Mouse (Mus musculus): ENCODE data around the gene Angptl7.

Gene Angptl7

DNA sequence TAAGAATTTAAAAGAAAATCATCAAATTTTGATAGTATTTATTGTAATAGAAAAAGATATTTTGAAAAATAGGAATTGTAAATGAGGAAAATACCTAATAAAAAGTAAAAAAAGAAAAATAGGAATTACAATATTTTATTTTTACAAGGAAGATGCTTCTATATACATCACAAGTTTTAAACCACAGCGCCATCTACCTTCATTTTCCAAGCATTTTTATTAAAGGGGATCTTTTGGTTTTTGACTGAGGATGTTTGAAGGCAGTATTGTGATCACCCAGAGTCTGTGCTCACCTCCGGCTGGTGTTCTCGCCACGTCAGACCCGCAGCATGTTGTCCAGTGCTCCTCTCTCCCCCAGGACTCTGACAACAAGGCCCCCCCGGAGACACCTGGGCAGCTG lies 5.1 kb downstream of the Angptl7 start:
- DNase-seq, result no peak

DNA sequence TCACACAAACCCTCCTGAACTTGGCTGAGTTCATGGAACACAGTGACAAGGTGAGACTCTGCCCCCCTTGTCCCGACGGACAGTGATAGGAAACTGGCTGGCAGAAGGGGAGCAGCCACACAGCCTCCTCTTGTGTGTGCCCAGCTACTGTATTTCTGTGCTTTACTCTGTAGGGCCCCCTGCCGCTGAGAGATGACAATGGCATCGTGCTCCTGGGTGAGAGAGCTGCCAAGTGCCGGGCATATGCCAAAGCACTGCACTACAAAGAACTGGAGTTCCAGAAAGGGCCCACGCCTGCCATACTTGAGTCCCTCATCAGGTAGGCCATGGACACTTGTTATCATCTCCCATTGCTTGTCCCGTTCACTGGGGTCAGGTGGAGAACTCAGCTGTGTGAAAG lies 8.8 kb downstream of the Angptl7 start:
- no peak for DNase-seq

DNA sequence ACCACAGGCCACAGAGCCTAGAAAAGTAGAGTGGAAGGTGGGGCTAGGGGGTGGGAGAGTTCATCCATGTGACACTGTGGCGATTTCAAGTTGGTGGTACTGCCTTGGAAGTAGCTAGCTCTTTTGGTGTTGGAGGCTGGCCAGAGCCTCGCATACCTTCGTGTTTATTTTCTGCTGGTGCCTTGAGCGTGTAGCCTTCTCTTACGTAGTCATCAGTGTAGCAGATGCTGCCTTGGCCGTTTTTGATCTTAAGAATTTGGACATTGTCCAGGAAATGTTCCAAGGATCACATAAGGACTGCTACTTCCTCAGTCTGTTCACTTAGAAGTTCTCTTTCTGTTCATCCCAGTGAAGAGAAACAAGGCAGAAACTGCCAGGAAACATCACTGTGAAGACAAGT lies 9.8 kb downstream of the Angptl7 start:
- peak; percentile 25 for DNase-seq

DNA sequence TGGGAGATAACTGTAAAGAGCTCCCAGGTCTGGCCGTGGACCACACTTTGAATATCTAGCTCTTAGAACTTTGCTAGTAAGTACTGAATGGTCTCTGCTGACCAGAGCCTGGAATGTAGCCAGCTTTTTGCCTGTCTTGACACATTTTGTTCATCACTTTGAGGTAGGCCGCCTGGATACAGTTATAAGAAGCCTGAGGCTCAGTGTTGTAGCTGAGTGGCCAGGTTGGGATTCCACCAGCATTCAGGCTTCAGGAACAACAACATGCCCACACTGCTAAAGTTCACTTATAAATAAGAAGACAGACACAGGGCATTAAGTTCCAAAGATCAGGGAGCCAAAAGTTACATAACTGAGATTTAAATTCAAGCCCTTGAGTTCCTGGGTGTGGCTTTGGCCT lies 12.4 kb downstream of the Angptl7 start:
- no peak for DNase-seq

DNA sequence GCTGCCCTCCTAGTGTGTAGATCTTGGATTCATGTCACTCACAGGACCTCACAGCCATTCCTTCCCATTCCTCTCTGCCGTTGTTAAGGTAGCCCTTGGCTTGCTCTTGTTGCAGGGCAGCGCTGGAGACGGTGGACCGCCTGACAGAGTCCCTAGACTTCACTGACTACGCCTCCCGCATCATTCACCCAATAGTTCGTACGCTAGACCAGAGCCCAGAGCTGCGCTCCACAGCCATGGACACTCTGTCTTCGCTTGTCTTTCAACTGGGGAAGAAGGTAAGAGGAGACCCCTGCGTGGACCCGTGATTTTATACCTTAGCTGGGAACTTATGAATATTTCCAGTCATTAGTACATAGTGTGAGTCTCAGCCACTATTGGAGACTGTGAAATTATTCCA lies 15.7 kb downstream of the Angptl7 start:
- no peak for DNase-seq

DNA sequence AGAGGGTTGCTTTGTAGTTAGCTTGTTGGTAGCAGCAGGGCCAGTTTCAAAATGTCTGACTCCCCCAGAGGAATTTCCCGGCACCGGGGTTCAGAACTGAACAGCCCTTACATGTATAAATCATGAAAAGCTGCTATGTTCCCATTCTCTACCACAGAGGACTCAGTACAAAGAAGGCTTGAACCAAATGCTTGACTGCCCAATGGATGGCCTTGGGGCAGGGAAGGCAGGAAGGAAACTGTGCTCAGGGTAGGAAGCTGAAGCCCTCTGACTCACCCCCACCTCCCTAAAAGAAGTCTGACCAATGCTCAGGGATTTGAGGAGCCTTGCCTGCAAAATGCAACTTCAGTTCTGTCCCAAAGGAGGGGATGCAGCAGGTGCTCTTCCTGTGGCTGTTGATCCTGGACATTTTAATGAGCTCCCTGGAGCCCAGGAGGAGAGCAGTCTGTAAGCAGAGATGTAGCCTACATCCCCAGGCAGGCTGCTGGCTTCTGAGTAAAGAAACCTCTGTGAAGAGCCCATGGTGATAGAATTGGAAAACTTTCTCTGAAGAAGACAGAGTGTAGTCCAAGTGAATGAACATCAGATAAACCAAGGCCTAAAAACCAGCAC lies 18.6 kb downstream of the Angptl7 start:
- DNase-seq, result no peak

DNA sequence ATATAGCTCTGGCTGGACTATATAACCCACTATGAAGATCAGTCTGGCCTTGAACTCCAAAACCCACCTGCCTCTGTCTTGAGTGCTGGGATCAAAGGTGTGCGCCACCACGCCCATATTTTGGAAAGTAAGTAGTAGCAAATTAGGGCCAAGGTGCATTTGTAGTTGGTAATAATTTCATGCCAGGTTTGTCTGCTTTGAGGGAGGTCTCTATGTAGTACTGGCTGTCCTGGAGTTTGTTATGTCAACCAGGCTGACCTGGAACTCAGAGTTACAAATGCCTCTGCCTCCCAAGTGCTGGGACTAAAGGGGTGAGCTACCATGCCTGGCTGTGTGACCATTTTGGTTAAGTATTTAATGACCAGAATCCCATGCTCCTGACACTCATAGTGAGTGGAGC lies 20.0 kb downstream of the Angptl7 start:
- no peak for DNase-seq

DNA sequence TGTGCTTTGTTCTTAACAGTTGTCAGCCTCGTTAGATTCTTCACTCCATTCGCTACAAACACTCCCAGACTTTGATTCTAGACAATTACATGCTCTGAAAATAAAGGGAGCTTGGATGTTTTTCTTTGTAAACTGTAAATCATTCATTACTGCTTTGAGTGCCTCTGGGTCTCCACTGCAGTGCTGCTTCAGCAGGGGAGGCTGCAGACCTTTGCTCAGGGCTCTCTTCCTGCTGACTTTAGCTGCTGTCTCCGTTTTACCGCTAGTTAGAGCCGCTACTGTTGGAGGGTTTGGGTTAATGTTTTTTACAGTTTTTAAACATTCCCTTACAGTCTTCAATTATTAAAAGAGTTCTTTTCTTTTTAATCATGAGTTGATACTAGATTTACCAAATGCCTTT lies 26.8 kb downstream of the Angptl7 start:
- DNase-seq, result no peak

DNA sequence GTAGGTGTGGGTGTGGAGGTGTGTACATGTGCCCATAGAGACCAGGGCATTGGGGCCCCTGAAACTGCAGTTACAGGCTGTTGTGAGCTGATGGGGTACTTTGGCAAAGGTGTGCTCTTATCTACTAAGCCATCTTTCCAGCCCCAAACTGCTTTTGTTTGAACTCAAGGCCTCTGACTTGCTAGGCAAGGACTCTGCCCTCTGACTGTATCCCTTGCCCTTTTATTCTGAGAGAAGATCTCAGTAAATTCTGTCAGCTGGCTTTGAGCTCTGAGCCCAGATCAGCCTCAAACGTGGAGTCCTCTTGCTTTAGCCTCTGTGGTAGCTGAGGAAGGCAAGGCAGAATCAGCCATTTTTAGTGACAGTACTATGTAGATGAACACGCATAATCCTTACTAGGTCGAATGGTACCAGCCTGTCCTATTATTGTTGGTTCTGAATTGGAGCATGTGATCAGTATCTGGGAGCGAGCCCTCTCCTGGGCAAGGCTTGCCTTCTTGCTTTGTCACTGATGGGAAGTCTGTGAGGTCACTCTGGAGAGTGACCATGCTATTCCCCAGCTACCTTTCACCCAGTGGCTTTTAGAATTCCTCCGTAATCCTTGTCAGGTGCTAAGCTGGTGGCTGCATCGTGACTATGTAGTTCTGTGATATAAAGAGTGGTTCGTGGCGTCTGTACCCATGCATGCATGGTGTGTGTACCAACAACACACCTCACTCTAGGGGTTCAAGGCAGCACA lies 27.7 kb downstream of the Angptl7 start:
- no peak for DNase-seq

DNA sequence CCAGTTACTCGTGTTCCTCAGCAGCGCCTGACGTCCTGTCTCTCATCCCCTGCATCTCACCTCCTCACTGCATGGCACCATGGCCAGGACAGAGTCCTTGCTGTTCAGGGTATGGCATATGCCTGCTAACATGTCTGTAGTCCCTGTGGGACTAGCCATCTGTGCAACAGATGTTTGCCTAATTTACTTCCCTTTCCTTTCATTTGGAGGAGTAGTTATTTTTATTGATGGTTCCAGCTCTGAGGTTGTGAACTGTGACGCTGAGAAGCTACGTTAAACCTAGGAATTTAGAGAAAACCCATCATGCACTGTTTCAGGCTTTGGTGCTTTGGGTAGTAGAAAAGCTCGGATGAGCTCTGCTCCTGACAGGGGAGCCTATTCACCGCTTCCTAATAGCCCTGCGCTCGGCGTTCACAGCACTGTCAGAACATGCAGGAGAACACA lies 28.9 kb downstream of the Angptl7 start:
- no peak for DNase-seq

DNA sequence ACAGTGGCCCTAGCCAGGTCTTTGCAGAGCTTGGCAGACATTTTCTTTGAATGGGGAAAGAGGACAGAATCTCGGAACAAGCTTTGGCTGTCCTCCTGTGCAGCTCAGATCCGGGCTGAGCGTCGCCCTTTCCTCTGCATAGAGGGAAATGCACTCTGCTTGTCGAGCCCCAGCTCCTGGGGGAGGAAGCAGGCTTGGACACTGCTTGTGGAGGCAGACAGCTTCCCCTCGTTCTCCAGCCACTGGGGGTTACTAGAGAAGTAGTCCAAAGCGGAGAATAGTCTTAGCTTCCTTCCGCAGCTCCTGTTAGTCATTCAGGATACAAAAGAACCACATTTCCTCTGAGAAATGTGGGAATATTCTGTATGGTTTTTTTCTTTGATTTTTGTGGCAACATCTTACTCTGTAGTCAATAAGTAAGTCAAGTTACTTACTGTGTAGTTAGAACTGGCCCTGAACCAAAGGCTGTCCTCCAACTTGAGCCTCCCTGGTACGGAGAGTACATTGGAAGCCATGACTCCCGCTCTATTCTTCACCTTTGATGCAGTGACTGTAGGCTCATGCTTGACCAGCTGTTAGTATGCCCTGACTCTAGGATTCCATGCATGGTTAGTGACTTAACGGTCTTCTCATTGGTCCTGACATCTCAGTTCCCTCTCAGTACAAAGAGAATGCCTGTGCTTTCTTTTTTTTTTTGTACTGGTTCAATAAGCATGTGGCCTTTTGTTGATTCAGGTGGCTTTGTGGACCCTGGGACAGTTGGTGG lies 30.6 kb downstream of the Angptl7 start:
- DNase-seq, result no peak

DNA sequence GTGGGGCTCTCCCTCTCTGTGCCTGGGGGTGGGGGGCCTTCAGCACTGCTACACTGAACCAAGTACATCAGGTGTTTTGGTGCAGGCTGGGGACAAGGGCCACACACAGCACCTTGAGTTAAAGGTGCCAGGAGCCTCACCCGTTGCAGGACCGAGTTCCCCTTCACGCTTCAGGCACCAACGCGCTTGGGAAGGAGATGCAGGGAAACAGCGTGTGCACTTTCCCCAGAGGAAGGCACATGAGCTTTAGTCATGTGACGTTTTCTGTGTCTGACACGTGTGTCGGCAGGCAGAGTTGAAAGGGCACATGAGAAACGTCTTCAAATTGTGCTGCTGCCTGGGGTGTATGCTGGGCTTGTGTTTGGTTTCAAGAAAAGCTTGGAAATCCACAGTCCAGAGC lies 31.9 kb downstream of the Angptl7 start:
- DNase-seq, result no peak

DNA sequence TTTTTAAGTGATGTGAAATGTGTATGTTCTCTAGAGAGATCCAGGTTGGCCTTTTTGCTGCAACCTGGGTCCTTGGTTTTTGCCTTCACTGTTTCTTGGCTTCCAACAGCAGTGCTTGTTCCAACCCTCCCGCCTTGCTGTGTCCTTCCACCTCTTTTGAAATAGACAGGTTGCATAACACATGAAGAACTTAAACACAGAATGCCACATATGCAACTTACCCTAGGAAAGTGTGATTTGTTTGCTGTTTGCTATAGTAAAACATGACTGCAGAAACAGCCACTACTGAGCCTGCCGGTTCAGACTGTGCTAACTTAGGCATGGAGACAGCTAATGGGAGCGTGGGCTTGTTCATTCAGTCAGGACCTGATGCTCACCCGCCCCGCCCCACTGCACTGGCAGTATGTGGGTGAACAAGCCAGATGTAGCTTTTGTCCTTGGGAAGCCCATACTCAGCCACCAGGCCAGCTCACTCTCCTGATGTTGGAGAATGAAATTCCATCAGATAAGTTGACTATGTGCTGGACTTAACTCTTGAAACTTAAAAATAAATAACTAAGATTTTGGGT lies 33.7 kb downstream of the Angptl7 start:
- no peak for DNase-seq

DNA sequence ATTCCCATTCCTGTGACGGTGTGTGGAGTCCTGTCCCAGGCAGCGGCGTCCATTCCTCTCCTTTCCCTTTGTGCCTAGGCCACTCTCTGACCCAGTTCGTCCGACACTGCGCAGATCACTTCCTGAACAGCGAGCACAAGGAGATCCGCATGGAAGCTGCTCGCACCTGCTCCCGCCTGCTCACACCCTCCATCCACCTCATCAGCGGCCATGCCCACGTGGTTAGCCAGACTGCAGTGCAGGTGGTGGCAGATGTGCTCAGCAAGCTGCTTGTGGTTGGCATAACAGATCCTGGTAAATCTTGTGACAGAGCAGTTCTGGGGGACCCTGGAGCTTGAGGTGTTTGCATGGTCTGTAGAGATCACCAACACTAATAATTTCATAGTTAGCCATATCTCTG lies 35.4 kb downstream of the Angptl7 start:
- no peak for DNase-seq

DNA sequence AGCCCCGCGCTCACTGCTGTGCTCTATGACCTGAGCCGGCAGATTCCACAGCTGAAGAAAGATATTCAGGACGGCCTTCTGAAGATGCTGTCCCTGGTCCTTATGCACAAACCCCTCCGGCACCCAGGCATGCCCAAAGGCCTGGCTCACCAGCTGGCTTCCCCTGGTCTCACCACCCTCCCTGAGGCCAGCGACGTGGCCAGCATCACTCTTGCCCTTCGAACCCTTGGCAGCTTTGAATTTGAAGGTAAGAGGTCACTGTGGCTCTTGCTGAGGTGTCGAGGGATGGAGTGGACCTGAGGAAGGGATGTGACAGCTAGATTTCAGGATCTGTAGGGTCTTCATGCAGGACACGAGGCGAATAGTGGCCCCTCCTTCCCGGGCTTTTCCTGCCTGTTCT lies 36.0 kb downstream of the Angptl7 start:
- DNase-seq, result no peak

DNA sequence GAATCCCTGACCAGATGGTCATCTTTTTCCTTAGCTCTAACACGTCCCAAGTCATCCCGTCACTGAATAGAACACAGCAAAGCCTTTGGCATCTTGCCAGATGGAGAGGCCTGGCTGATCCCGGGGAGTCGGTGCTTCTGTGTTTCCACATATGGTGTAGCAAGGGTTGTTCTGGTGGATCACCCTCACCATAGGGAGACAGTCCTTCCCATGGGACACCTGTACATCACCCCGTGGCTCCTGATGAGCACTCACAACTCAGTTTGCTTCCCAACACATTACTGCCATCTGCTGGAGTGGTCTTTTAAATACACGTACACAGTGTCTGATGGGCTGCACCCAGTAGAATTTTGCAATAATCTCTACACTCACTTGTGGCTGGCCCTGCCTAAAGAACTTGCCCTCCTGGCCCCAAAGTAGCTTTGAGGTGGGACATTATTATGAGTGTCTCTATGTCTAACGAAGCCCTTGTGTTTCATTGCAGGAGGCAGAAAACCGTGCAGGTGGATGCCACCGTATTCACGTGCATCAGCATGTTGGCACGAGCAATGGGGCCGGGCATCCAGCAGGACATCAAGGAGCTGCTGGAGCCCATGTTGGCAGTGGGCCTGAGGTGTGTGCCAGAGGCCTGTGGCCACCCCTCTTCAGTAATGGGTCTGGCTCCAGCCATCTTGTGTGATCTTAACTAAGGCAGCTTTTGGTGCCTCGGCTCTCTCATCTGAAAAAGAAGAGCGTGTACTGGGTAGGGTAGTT lies 36.9 kb downstream of the Angptl7 start:
- DNase-seq, result peak; percentile 32

DNA sequence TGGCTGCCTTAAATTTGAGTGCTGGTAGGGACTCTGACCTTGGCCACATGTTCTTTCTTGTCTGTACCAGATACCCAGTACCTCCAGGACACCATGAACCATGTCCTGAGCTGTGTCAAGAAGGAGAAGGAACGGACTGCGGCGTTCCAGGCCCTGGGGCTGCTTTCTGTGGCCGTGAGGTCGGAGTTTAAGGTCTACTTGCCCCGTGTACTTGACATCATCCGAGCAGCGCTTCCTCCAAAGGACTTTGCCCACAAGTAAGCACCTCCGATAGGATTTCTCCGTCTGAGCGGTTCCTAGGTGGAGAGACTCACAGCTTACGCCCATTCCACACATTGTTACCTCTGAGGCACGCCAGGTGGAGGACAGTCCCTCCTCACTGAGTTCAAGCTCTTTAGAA lies 37.5 kb downstream of the Angptl7 start:
- DNase-seq, result no peak

DNA sequence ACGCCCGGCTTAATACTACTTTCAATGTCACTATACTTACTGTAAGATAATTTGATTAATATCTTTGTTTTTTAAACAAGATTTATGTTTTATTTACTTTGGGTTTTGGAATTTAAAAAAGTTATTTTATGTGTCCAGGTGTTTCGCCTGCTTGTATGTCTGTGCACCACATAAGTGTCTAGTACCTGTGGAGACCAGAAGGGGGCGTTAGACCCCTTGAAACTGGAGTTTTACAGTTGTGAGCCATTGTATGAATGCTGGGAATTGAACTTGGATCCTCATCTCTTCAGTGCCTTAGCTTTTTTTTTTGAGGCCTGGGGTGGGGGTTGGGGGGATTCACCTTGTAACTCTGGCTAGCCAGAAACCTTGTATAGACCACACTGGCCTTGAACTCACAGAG lies 38.5 kb downstream of the Angptl7 start:
- DNase-seq, result no peak

DNA sequence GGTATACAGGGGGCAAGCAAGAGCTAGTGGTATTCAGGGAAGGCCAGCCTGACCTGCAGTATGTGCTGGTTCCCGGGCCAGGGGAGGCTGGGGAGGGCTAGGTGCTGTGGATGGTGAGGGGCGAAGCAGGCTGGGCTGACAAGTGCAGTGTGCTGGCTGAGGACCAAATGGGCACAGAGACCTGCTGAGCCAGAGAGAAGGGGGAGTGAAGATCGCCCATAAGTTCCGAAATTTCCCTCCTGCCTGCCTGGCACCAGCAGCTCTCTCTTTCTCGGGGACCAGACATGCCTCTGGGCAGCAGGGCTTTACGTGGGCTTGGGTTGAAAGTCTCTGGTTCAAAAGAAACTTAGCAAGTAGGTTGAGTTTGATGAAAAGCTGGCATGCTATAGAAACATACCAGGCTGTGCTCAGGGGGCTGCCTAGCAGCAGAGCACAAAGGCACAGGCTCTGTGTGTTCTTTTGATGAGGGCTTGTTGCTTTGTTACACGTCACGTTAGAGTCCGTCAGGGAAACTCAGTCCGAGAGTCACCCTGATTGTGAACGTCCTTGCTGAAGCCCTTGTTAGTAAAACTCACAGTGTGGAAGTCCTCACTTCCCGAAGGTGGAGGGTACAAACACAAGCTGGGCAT lies 39.5 kb downstream of the Angptl7 start:
- DNase-seq, result no peak

DNA sequence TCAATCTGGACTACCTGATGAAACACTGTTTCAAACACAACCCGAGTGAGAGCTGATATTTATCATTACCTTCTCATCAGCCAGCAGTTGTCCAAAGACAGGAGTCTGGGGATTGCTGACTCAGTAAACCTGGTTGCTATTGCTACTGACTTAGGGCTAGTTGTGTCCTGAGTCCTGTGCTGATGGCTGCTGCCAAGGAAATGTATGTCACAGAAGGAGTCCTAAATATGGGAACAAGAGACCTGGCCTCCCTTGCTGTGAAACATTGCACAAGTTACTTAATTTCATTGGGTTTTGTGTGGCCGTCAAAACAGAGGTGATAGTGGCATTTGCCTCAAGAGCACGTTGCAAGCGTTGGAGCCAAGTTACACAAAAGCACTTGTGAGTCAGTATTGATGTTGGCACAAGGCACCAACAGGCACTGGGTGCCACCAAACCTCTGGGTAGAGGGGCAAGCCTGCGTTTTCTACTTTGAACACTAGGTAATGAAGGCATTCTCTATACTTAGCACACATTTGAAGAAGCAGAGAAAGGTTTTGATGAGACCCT lies 44.7 kb downstream of the Angptl7 start:
- DNase-seq, result no peak

DNA sequence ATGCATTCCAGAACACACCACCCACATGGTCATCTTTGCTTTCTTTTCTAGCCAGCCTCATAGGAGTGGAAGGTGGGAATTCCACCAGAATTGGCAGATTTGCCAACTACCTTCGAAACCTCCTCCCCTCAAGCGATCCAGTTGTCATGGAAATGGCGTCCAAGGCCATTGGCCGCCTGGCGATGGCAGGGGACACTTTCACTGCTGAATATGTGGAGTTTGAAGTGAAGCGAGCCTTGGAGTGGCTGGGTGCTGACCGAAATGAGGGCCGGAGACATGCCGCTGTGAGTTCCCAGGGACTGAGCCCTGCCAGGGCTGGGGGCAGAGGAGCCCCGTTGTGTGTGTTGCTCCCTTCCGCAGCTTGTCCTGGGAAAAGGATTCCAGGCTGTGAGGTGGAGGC lies 46.6 kb downstream of the Angptl7 start:
- DNase-seq, result no peak

DNA sequence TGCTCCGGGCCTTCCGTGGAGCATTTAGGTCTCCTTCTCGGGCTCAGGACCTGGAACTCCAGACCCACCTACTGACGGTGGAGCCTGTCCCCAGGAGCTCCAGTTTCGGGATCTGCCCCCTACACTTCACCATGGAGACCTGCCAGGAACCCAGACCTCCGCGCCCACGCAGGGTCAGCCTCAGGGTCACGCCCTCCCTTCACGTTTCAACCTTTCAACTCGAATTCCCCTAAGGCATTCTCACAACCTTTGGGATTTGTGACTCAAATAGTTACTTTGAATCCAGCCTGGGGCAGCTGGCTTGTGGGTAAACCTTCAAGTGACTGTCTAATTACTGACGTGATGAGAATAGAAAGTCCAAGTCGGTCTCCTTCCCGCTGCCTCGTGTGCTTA lies 51.4 kb downstream of the Angptl7 start:
- DNase-seq, result no peak

All from lung, postnatal 14 days (tissue).